Mouse (Mus musculus) heart, embryonic 12.5 days (tissue): ENCODE measurements around the gene Wnt4. TPM values are rescaled to one million over a fixed set of nuclear protein-coding genes. Genes with fewer than 3 reads are reported as not detected.

Experiments used
- ATAC-seq: fragments of 200-750 bp; cut with Nextera tagmentation; 2 replicates; pipeline ENCODE4 v1.8.0; 2017; ENCODE audit warnings: moderate TSS enrichment, moderate library complexity; ENCODE audit not compliant: insufficient number of reproducible peaks, low FRiP score
- H3K27ac ChIP-seq: fragments of 300-500 bp; sonication (generic); 2 replicates; pipeline ENCODE4 v1.5.1; 2016; ENCODE audit warnings: mild to moderate bottlenecking, moderate library complexity; ENCODE audit not compliant: poor library complexity, severe bottlenecking
- H3K27me3 ChIP-seq: fragments of 300-500 bp; sonication (generic); replicated peaks from 2 replicates; pipeline ENCODE4 v1.6.1; 2016; ENCODE audit warnings: mild to moderate bottlenecking, moderate library complexity
- H3K36me3 ChIP-seq: fragments of 300-500 bp; sonication (generic); 2 replicates; pipeline ENCODE4 v1.6.1; 2016; ENCODE audit warnings: mild to moderate bottlenecking, moderate library complexity
- H3K4me1 ChIP-seq: fragments of 300-500 bp; sonication (generic); replicated peaks from 2 replicates; pipeline ENCODE4 v1.6.1; 2016; ENCODE audit warnings: mild to moderate bottlenecking
- H3K4me2 ChIP-seq: fragments of 300-500 bp; sonication (generic); 2 replicates; pipeline ENCODE4 v1.6.1; 2016; ENCODE audit warnings: mild to moderate bottlenecking, moderate library complexity
- H3K4me3 ChIP-seq: fragments of 300-500 bp; sonication (generic); 2 replicates; pipeline ENCODE4 v1.5.1; 2016; ENCODE audit warnings: mild to moderate bottlenecking
- H3K9ac ChIP-seq: fragments of 300-500 bp; sonication (generic); 2 replicates; pipeline ENCODE4 v1.6.1; 2016; ENCODE audit warnings: mild to moderate bottlenecking, moderate library complexity
- H3K9me3 ChIP-seq: fragments of 300-500 bp; sonication (generic); replicated peaks from 2 replicates; pipeline ENCODE4 v1.6.1; 2016; ENCODE audit warnings: mild to moderate bottlenecking, moderate library complexity
- whole genome bisulfite sequencing: fragments of 180-500 bp; shearing (Covaris S2); methylation state at CpG from one replicate; pipeline ENCODE4 v1.1.7; 2016; 5-methylcytosine and 5-hydroxymethylcytosine counted together
- polyA plus RNA-seq: library from polyadenylated mRNA; unstranded; fragments of >200 nt; fragmentation: Nextera tagmentation; extraction: Ambion mirVana; gene quantifications from 2 replicates; pipeline ENCODE4 v1.2.1, GENCODE M21; 2016

The Wnt4 gene
- 2.7 and 3.1 TPM in 2 replicates for polyA plus RNA-seq

DNA sequence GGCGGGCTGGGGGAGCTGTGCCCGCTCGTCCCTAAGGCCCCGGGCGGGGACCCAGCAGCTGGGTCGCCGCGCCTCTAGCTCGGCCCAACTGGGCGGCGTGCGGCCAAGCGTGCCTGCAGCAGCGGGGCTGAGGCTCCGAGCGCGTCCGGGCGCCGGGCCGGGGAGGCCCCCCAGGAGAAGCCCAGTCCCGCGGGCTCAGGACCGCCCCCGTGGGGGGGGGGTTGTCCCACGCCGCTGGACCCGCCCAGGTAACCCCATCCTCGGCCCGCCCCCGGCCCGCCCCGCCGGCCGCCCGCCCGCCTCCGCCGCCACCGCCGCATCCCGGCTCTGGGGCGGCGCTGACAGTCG is at the start of gene Wnt4:
Wnt4 (plus strand) TSS at position 324 of the 348 bp plus-strand sequence.
- ATAC-seq = peak; percentile 77
- peaks cover 76% of the 10 kb centered on the region for H3K27me3 ChIP-seq
- WGBS = 13% methylated on average over 37 of the region's 45 CpGs
- peak within 1 kb of the TSS; percentile 68 for H3K9ac ChIP-seq
- H3K4me1 ChIP-seq = peaks cover 33% of the 10 kb centered on the region
- H3K36me3 ChIP-seq = no peaks in the 10 kb centered on the region
- H3K4me3 ChIP-seq = peak within 1 kb of the TSS; percentile 64
- peak within 1 kb of the TSS; percentile 89 for H3K4me2 ChIP-seq
- no peaks in the 10 kb centered on the region for H3K9me3 ChIP-seq
- peak within 1 kb of the TSS; percentile 42; the same call in 1 of the 2 replicates for H3K27ac ChIP-seq

DNA sequence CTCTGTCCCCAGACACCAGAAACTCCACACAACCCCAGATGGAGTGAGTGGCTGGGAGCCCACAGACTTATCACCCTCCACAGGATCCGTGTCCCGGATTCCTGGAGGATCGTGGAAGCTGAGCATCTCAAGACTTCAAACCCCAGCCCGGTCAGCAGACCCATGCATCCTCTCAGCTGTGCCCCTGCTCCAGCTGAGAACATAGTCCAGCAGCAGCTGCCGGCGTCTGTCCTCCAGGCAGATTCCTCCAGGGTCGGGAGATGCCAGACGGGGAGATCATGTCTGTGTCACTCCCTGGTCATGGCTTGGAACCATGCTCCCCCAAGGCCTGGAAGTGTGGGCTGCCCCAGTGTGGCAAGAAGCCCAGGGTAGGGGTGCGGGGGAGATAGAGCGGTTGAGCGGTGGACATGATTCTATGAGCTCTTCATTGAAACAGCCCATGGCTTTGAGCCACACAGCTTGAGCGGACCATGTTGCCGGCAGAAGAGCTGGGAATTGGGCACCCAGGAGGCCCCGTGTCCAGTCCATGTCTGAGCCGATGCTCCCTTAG is 48.6 kb upstream of the Wnt4 start:
- WGBS = 78% methylated on average over 15 of the region's 15 CpGs
- no peaks in the 10 kb centered on the region for H3K36me3 ChIP-seq
- no peak overlapping the region for H3K4me3 ChIP-seq
- H3K27ac ChIP-seq = no peak overlapping the region
- peaks cover 6% of the 10 kb centered on the region for H3K4me1 ChIP-seq
- ATAC-seq = no peak
- no peaks in the 10 kb centered on the region for H3K27me3 ChIP-seq
- H3K4me2 ChIP-seq = no peak overlapping the region
- H3K9me3 ChIP-seq = no peaks in the 10 kb centered on the region
- no peak overlapping the region for H3K9ac ChIP-seq

DNA sequence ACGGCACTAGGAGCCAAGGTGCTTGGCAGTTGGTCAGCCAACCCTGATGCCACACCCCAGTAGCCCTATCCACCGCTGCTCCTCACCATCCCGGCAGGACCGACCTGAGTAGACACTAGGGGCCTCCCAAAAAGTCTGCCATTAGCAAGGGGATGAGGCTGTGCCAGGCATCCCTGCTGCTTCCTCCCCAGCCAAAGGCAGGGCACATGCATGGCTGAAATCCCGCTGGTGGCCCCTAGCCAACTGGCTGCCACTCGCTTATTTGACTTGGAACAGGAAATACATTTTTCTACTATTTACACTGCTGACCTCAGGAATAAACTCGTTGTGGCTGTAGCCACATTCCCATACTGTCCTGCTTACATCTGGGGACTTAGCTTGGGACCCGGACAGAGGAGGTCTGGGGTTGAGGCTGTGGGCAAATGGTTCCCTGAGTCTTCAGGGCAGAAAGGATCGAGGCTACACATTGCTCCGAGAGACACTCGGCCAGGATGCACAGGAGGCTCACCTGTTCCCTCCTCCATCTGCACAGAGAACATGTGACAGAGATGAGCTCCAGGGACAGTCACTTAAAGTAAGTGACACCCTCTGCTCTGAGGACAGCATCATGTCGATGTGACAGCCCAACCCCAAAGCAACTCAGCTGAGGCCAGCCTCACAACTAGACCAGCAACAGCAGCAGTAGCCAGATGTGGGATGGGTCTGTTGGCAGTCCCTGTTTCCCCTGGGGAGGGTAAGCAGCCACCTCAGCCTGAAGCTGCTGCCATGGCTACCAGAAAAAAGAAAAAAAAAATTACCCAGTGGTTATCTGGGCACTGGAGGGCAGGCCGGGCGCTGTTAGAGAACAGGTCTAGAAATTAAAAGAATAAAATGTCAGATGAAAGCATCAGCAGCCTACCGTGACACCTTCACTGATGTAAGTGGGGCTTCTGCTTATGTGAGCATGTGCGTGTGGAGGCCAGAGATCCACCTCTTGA is 45.5 kb upstream of the Wnt4 start:
- H3K9me3 ChIP-seq = no peaks in the 10 kb centered on the region
- H3K27ac ChIP-seq = peak overlapping the region; percentile 22; the same call in 1 of the 2 replicates
- H3K27me3 ChIP-seq = no peaks in the 10 kb centered on the region
- no peaks in the 10 kb centered on the region for H3K36me3 ChIP-seq
- H3K4me1 ChIP-seq = peaks cover 6% of the 10 kb centered on the region
- peak overlapping the region; percentile 23; the same call in 1 of the 2 replicates for H3K4me2 ChIP-seq
- no peak overlapping the region for H3K9ac ChIP-seq
- WGBS = 58% methylated on average over 16 of the region's 16 CpGs
- 0 out of 2 replicates have a peak, but pooled peaks have one; percentile 13 for ATAC-seq
- no peak overlapping the region for H3K4me3 ChIP-seq

- Histone ChIP-seq H3K4me3 (no peak overlapping the region), H3K27me3 (no peaks in the 10 kb centered on the region), H3K4me1 (peaks cover 6% of the 10 kb centered on the region), H3K4me2 (no peak overlapping the region), H3K9me3 (no peaks in the 10 kb centered on the region), H3K27ac (no peak overlapping the region), H3K36me3 (no peaks in the 10 kb centered on the region), H3K9ac (no peak overlapping the region)
- 62% methylated on average over 5 of the region's 5 CpGs for WGBS
- ATAC-seq = no peak
Measured at GRCm38 (mm10) chr4:137233632-137234031, 43.7 kb upstream of the Wnt4 start.

DNA sequence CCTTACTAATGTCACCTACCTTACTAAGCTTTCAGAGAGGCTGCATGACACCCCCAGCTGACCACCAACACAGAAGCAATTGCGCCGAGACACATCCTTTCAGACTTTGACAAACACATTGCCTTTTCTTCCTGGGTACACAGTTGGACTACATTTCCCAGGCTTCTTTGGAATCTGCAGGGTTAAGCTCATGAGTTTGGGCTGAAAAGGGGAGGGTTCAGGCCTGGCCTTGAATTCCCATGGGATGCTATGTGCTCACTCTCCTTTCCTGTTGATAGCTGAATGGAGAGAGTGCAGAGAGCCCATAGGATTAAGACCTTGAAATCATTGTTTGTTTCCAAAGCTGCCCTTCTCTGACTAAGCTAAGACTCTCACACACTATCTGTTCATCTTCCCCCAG is 42.8 kb upstream of the Wnt4 start:
- no peak overlapping the region for H3K27ac ChIP-seq
- H3K9ac ChIP-seq = no peak overlapping the region
- H3K4me1 ChIP-seq = peaks cover 6% of the 10 kb centered on the region
- no peaks in the 10 kb centered on the region for H3K36me3 ChIP-seq
- peak; percentile 52; the same call in 1 of the 2 replicates for ATAC-seq
- no peak overlapping the region for H3K4me3 ChIP-seq
- H3K4me2 ChIP-seq = no peak overlapping the region
- no peaks in the 10 kb centered on the region for H3K9me3 ChIP-seq
- no peaks in the 10 kb centered on the region for H3K27me3 ChIP-seq
- 87% methylated on average over 2 of the region's 2 CpGs for WGBS

GRCm38 (mm10) chr4:137235368-137235767 is 41.9 kb upstream of the Wnt4 start:
- Histone ChIP-seq H3K4me2 (no peak overlapping the region), H3K4me3 (no peak overlapping the region), H3K9me3 (peaks cover 8% of the 10 kb centered on the region; the same call in 1 of the 2 replicates), H3K27ac (no peak overlapping the region), H3K27me3 (no peaks in the 10 kb centered on the region), H3K4me1 (peaks cover 6% of the 10 kb centered on the region), H3K9ac (no peak overlapping the region), H3K36me3 (no peaks in the 10 kb centered on the region)
- WGBS = 63% methylated on average over 9 of the region's 9 CpGs
- no peak for ATAC-seq

DNA sequence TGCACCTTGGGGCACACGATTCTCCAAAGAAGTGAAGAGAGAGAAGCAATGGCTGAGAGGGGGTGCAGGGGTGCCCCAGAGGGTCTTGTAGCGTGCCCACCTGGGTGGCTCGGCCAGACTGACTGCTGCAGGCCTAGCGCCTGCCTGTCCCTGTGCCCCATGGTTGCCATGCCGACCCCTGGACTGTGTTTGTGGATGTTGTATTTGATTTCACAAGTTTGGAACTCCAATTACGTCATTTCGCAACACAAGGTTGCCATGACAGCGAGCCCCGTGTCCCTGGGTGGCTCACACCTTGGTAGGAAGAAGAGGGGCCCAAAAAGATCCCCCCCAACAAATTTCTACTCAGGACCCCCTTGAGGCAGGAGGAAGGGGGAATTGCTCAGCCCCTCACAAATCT is 32.4 kb upstream of the Wnt4 start:
- ATAC-seq = no peak
- no peaks in the 10 kb centered on the region for H3K4me1 ChIP-seq

GRCm38 (mm10) chr4:137250333-137250732 is 27.0 kb upstream of the Wnt4 start:
- H3K9ac ChIP-seq = no peak overlapping the region
- 58% methylated on average over 5 of the region's 5 CpGs for WGBS
- H3K27ac ChIP-seq = no peak overlapping the region
- peaks cover 12% of the 10 kb centered on the region for H3K4me1 ChIP-seq
- H3K27me3 ChIP-seq = no peaks in the 10 kb centered on the region; the same call in 1 of the 2 replicates
- ATAC-seq = no peak
- H3K9me3 ChIP-seq = peaks cover 22% of the 10 kb centered on the region
- no peak overlapping the region for H3K4me2 ChIP-seq
- no peaks in the 10 kb centered on the region for H3K36me3 ChIP-seq
- H3K4me3 ChIP-seq = no peak overlapping the region

More for the DNA sequence above, 32.4 kb upstream of the Wnt4 start:
- Histone ChIP-seq H3K9ac (no peak overlapping the region), H3K4me2 (no peak overlapping the region), H3K27ac (no peak overlapping the region), H3K27me3 (no peaks in the 10 kb centered on the region; the same call in 1 of the 2 replicates), H3K4me3 (no peak overlapping the region), H3K36me3 (no peaks in the 10 kb centered on the region), H3K9me3 (peaks cover 12% of the 10 kb centered on the region)
- WGBS = 80% methylated on average over 9 of the region's 9 CpGs

DNA sequence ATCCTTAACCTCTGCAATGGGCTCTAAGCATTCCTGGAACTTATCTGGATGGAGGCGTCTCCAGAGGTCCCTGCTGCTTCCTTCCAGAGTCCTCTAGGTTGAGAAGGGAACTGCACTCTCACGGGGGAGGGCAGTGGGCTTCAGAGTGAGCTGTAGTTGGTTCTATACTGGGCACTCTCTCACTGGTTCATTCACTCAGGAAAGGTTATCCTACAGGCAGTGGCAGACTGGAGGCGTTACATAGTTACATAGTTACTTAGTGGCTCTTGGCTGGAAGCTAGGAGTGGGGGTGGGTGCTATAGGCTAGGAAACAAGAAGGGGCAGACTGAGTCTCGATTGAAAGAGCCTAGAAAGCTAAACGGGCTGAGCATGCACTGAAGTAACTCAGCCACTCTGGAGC is 26.4 kb upstream of the Wnt4 start:
- 0 out of 2 replicates have a peak, but pooled peaks have one; percentile 12 for ATAC-seq

GRCm38 (mm10) chr4:137253601-137254000 is 23.7 kb upstream of the Wnt4 start:
- H3K36me3 ChIP-seq = no peaks in the 10 kb centered on the region
- 68% methylated on average over 11 of the region's 11 CpGs for WGBS

More for the DNA sequence above, 26.4 kb upstream of the Wnt4 start:
- no peaks in the 10 kb centered on the region; the same call in 1 of the 2 replicates for H3K27me3 ChIP-seq
- H3K9me3 ChIP-seq = peaks cover 23% of the 10 kb centered on the region
- no peak overlapping the region for H3K4me3 ChIP-seq
- H3K9ac ChIP-seq = no peak overlapping the region
- peaks cover 12% of the 10 kb centered on the region for H3K4me1 ChIP-seq
- no peak overlapping the region for H3K4me2 ChIP-seq
- H3K27ac ChIP-seq = no peak overlapping the region
- H3K36me3 ChIP-seq = no peaks in the 10 kb centered on the region
- WGBS = 28% methylated on average over 5 of the region's 5 CpGs

More at GRCm38 (mm10) chr4:137253601-137254000, 23.7 kb upstream of the Wnt4 start:
- Histone ChIP-seq H3K9ac (no peak overlapping the region), H3K27ac (0 out of 2 replicates have a peak overlapping the region, but pooled peaks have one; percentile 13), H3K4me3 (no peak overlapping the region), H3K4me2 (no peak overlapping the region), H3K27me3 (no peaks in the 10 kb centered on the region; the same call in 1 of the 2 replicates), H3K9me3 (peaks cover 15% of the 10 kb centered on the region; the same call in 1 of the 2 replicates), H3K4me1 (peaks cover 12% of the 10 kb centered on the region)
- ATAC-seq = no peak
